Mouse (Mus musculus) heart, embryonic 14.5 days (tissue): Measurements from ENCODE around the gene Trim61. TPM values are rescaled to one million over a fixed set of nuclear protein-coding genes. Genes with fewer than 3 reads are reported as not detected.

Source experiments
- ATAC-seq: fragments of 200-750 bp; cut with Nextera tagmentation; 2 replicates; pipeline ENCODE4 v1.8.0; 2017; ENCODE audit warnings: low read depth, moderate TSS enrichment; ENCODE audit not compliant: insufficient number of reproducible peaks, insufficient read depth, low FRiP score
- H3K27ac ChIP-seq, 2 experiments: fragments of 200-500 bp in 1 of 2; fragments of 300-500 bp in 1 of 2; sonication (generic) in 1 of 2; replicated peaks in 1 of 2; 2 replicates each; pipeline ENCODE4 v1.5.1; 2012 to 2014; ENCODE audit warnings: low read depth in 2 of 2, low read length in 2 of 2, control low read depth in 1 of 2, mild to moderate bottlenecking in 1 of 2, mixed read lengths in 1 of 2; ENCODE audit not compliant: control insufficient read depth in 1 of 2, insufficient read depth in 1 of 2
- H3K27me3 ChIP-seq: fragments of 300-500 bp; sonication (generic); 2 replicates; pipeline ENCODE4 v1.6.1; 2014; ENCODE audit warnings: mild to moderate bottlenecking, low read length, control low read depth; ENCODE audit not compliant: control insufficient read depth, insufficient read depth
- H3K36me3 ChIP-seq: fragments of 300-500 bp; sonication (generic); 2 replicates; pipeline ENCODE4 v1.6.1; 2014; ENCODE audit warnings: mild to moderate bottlenecking, control low read depth, low read length, mixed read lengths; ENCODE audit not compliant: control insufficient read depth, insufficient read depth
- H3K4me1 ChIP-seq, 2 experiments: fragments of 200-500 bp in 1 of 2; fragments of 300-500 bp in 1 of 2; sonication (generic) in 1 of 2; 2 replicates each; pipeline ENCODE4 v1.6.1; 2012 to 2014; ENCODE audit warnings: low read length in 2 of 2, control low read depth in 1 of 2, mixed read lengths in 1 of 2; ENCODE audit not compliant: control insufficient read depth in 2 of 2, insufficient read depth in 2 of 2
- H3K4me2 ChIP-seq: fragments of 300-500 bp; sonication (generic); 2 replicates; pipeline ENCODE4 v1.6.1; 2014; ENCODE audit warnings: mild to moderate bottlenecking, low read length
- H3K4me3 ChIP-seq, 2 experiments: fragments of 200-500 bp in 1 of 2; fragments of 300-500 bp in 1 of 2; sonication (generic) in 1 of 2; 2 replicates each; pipeline ENCODE4 v1.5.1; 2012 to 2014; ENCODE audit warnings: low read length in 2 of 2, mild to moderate bottlenecking in 2 of 2, control low read depth in 1 of 2, low read depth in 1 of 2, moderate library complexity in 1 of 2; ENCODE audit not compliant: control insufficient read depth in 1 of 2, insufficient read depth in 1 of 2
- H3K9ac ChIP-seq: fragments of 300-500 bp; sonication (generic); 2 replicates; pipeline ENCODE4 v1.6.1; 2014; ENCODE audit warnings: mild to moderate bottlenecking, low read length
- H3K9me3 ChIP-seq: fragments of 300-500 bp; sonication (generic); 2 replicates; pipeline ENCODE4 v1.6.1; 2016; ENCODE audit warnings: low read length, control low read depth; ENCODE audit not compliant: control insufficient read depth
- WGBS: fragments of 180-500 bp; shearing (Covaris S2); extraction: QIAGEN DNeasy Blood & Tissue Kit; methylation state at CpG from one replicate; pipeline ENCODE4 v1.1.7; 2014; 5-methylcytosine and 5-hydroxymethylcytosine counted together
- polyA plus RNA-seq: library from polyadenylated mRNA; unstranded; fragments of >200 nt; fragmentation: Nextera tagmentation; extraction: Ambion mirVana; gene quantifications from 2 replicates; pipeline ENCODE4 v1.2.1, GENCODE M21; 2014

Gene Trim61
- 0.16 and 0.24 TPM in 2 replicates for polyA plus RNA-seq

GRCm38 (mm10) chr8:65018423-65018822 lies at the start of gene Trim61, which contains the start of gene Trim60:
Gene Trim61, minus strand, starts transcription at chr8:65018523.
Gene Trim60, minus strand, starts transcription at chr8:65018584.
- H3K9me3 ChIP-seq = no peaks in the 10 kb centered on the region
- H3K4me3 ChIP-seq = no peak within 1 kb of the TSS
- no peak within 1 kb of the TSS for H3K27ac ChIP-seq
- H3K27me3 ChIP-seq = no peaks in the 10 kb centered on the region
- no peaks in the 10 kb centered on the region for H3K4me1 ChIP-seq
- H3K4me2 ChIP-seq = no peak within 1 kb of the TSS
- no peak for ATAC-seq
- no peaks in the 10 kb centered on the region for H3K36me3 ChIP-seq
- no peak within 1 kb of the TSS for H3K9ac ChIP-seq
- WGBS = 84% methylated on average over 8 of the region's 8 CpGs

GRCm38 (mm10) chr8:65067694-65068472 lies 49.6 kb upstream of the Trim61 start:
- Histone ChIP-seq H3K4me1 (no peaks in the 10 kb centered on the region), H3K9ac (no peak overlapping the region), H3K4me2 (no peak overlapping the region), H3K9me3 (no peaks in the 10 kb centered on the region), H3K36me3 (no peaks in the 10 kb centered on the region), H3K27ac (no peak overlapping the region), H3K27me3 (no peaks in the 10 kb centered on the region), H3K4me3 (no peak overlapping the region)
- 45% methylated on average over 10 of the region's 10 CpGs for WGBS
- no peak for ATAC-seq

GRCm38 (mm10) chr8:65067031-65067430 lies 48.7 kb upstream of the Trim61 start:
- Histone ChIP-seq H3K27ac (no peak overlapping the region), H3K9ac (no peak overlapping the region), H3K27me3 (no peaks in the 10 kb centered on the region), H3K36me3 (no peaks in the 10 kb centered on the region), H3K9me3 (no peaks in the 10 kb centered on the region), H3K4me1 (no peaks in the 10 kb centered on the region), H3K4me3 (no peak overlapping the region), H3K4me2 (no peak overlapping the region)
- ATAC-seq = no peak
- 94% methylated on average over 4 of the region's 4 CpGs for WGBS

DNA sequence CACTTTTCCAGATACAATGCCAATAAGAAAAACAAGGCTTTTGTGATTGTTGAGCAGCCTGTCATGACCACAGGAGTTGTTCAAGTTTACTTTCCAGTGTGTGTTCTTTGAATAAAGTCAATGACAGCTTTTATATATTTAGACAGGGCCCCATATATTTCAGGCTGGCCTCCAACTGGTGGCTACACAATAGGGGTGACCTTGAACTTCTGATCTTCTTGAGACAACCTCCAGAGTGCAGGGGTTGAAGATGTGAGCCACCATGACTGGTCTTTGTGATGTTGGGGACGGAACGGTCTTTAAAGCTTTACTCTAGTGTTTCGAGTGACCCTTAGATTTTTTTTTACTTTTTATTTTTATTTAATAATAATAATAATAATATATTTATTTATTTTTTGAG lies 47.3 kb upstream of the Trim61 start:
- Histone ChIP-seq H3K9me3 (no peaks in the 10 kb centered on the region), H3K4me2 (no peak overlapping the region), H3K36me3 (no peaks in the 10 kb centered on the region), H3K27ac (no peak overlapping the region), H3K4me1 (no peaks in the 10 kb centered on the region), H3K4me3 (no peak overlapping the region), H3K9ac (no peak overlapping the region), H3K27me3 (no peaks in the 10 kb centered on the region)
- WGBS = 100% methylated on average over 3 of the region's 3 CpGs
- ATAC-seq = no peak

DNA sequence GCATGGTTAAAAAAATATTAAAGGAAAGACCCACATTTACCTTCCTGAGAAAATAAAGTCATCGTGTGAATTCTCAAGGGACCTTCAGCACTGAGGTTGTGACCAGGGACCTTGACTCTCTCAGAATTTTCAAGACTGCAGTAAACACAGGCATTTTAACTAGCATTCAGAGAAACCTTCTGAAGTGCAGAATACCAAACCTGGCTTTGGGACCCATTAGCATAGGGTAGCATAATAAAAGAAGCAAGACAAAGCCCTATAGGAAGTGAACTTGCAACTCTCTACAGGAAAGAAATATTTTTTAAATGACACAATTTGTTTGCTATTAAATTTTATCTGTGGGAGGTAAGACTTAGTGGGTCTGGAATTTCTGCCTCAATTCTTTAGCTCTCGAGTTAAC lies 45.7 kb upstream of the Trim61 start:
- H3K27me3 ChIP-seq = no peaks in the 10 kb centered on the region
- no peak overlapping the region for H3K4me2 ChIP-seq
- no peak for ATAC-seq
- H3K9me3 ChIP-seq = no peaks in the 10 kb centered on the region
- no peak overlapping the region for H3K4me3 ChIP-seq
- H3K4me1 ChIP-seq = no peaks in the 10 kb centered on the region
- H3K9ac ChIP-seq = no peak overlapping the region
- H3K27ac ChIP-seq = no peak overlapping the region
- H3K36me3 ChIP-seq = no peaks in the 10 kb centered on the region
- 51% methylated on average over 2 of the region's 2 CpGs for WGBS

GRCm38 (mm10) chr8:65062195-65062594 lies 43.9 kb upstream of the Trim61 start:
- Histone ChIP-seq H3K4me2 (no peak overlapping the region), H3K4me1 (no peaks in the 10 kb centered on the region), H3K9ac (no peak overlapping the region), H3K4me3 (no peak overlapping the region), H3K27ac (no peak overlapping the region), H3K27me3 (no peaks in the 10 kb centered on the region), H3K36me3 (no peaks in the 10 kb centered on the region), H3K9me3 (no peaks in the 10 kb centered on the region)
- no peak for ATAC-seq
- 71% methylated on average over 4 of the region's 4 CpGs for WGBS

GRCm38 (mm10) chr8:65056722-65057121 lies 38.4 kb upstream of the Trim61 start:
- H3K9me3 ChIP-seq = no peaks in the 10 kb centered on the region
- H3K36me3 ChIP-seq = no peaks in the 10 kb centered on the region
- no peak overlapping the region for H3K27ac ChIP-seq
- WGBS = 90% methylated on average over 4 of the region's 4 CpGs
- H3K4me2 ChIP-seq = no peak overlapping the region
- no peak for ATAC-seq
- no peaks in the 10 kb centered on the region for H3K27me3 ChIP-seq
- no peak overlapping the region for H3K9ac ChIP-seq
- H3K4me3 ChIP-seq = no peak overlapping the region
- no peaks in the 10 kb centered on the region for H3K4me1 ChIP-seq

DNA sequence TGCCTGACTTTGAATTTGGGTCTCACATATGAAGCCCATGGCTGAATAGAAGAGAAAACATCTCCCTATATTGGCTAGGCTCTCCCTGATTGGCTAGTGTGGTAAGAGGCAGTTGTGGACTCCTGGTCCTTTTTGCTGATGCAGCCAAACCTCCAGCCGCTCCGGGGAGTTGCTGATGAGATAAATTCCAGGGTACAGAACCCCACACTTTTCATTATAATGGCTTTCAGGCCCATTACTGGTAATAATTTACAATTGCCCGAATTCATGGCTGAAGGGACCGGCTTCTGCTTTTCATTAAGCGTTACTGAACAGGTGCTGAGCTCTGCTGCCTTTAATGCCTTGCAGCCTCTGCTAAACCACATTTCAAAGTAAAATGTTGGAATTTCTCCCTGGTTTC lies 35.6 kb upstream of the Trim61 start:
- WGBS = 68% methylated on average over 5 of the region's 5 CpGs
- no peak overlapping the region for H3K4me2 ChIP-seq
- H3K36me3 ChIP-seq = no peaks in the 10 kb centered on the region
- no peaks in the 10 kb centered on the region for H3K9me3 ChIP-seq
- H3K9ac ChIP-seq = no peak overlapping the region
- no peaks in the 10 kb centered on the region for H3K4me1 ChIP-seq
- no peak overlapping the region for H3K4me3 ChIP-seq
- no peaks in the 10 kb centered on the region for H3K27me3 ChIP-seq
- no peak for ATAC-seq
- no peak overlapping the region for H3K27ac ChIP-seq
